Mouse (Mus musculus): Measurements from ENCODE around the gene Mtus2. TPM values are rescaled to one million over a fixed set of nuclear protein-coding genes. Genes with fewer than 3 reads are reported as not detected.
"Not testable (repeated sequence)": the region's sequence is repeated elsewhere in the genome, so short reads cannot be mapped to it uniquely, and the experiment has no call there.

Gene Mtus2
- total RNA-seq, 2 experiments from 2014 or later, result 2.5 to 2.7 TPM

- no peak for DNase-seq (ENCODE audit: low spot score in 2 of 2)
These were observed 150.8 kb downstream of the Mtus2 start for GRCm38 (mm10) chr5:148107890-148108289.

GRCm38 (mm10) chr5:148108314-148108713 is 151.2 kb downstream of the Mtus2 start:
- DNase-seq (ENCODE audit: low spot score in 2 of 2), result no peak

- no peak for DNase-seq (ENCODE audit: low spot score in 2 of 2)
These were observed 158.2 kb downstream of the Mtus2 start for GRCm38 (mm10) chr5:148115207-148115817.

- no peak for DNase-seq (ENCODE audit: low spot score in 2 of 2)
These were observed 167.2 kb downstream of the Mtus2 start for GRCm38 (mm10) chr5:148124354-148124753.

- no peak for DNase-seq (ENCODE audit: low spot score in 2 of 2)
These were observed 173.8 kb downstream of the Mtus2 start for GRCm38 (mm10) chr5:148130691-148131457.

- no peak for DNase-seq (ENCODE audit: low spot score in 2 of 2)
These were observed 174.5 kb downstream of the Mtus2 start for GRCm38 (mm10) chr5:148131458-148132131.

GRCm38 (mm10) chr5:148133448-148134060 is 176.4 kb downstream of the Mtus2 start:
- no peak for DNase-seq (ENCODE audit: low spot score in 2 of 2)

GRCm38 (mm10) chr5:148141662-148142061 is 184.5 kb downstream of the Mtus2 start:
- DNase-seq (ENCODE audit: low spot score in 2 of 2), result no peak

- no peak for DNase-seq (ENCODE audit: low spot score in 2 of 2)
These were observed 189.2 kb downstream of the Mtus2 start for GRCm38 (mm10) chr5:148146200-148146823.

- no peak for DNase-seq (ENCODE audit: low spot score in 2 of 2)
These were observed 194.9 kb downstream of the Mtus2 start for GRCm38 (mm10) chr5:148151894-148152599.

- DNase-seq (ENCODE audit: low spot score in 2 of 2), result no peak
These were observed 195.7 kb downstream of the Mtus2 start for GRCm38 (mm10) chr5:148152600-148153402.

- no peak for DNase-seq (ENCODE audit: low spot score in 2 of 2)
These were observed 196.2 kb downstream of the Mtus2 start for GRCm38 (mm10) chr5:148153403-148153713.

GRCm38 (mm10) chr5:148154727-148155126 is 197.6 kb downstream of the Mtus2 start:
- no peak for DNase-seq (ENCODE audit: low spot score in 2 of 2)

GRCm38 (mm10) chr5:148159328-148159727 is 202.2 kb downstream of the Mtus2 start:
- no peak for DNase-seq (ENCODE audit: low spot score in 2 of 2)

- no peak for DNase-seq (ENCODE audit: low spot score in 2 of 2)
These were observed 203.5 kb downstream of the Mtus2 start for GRCm38 (mm10) chr5:148160529-148161154.

GRCm38 (mm10) chr5:148165111-148165510 is 208.0 kb downstream of the Mtus2 start:
- no peak for DNase-seq (ENCODE audit: low spot score in 2 of 2)

- no peak for DNase-seq (ENCODE audit: low spot score in 2 of 2)
These were observed 218.0 kb downstream of the Mtus2 start for GRCm38 (mm10) chr5:148175091-148175490.

GRCm38 (mm10) chr5:148175742-148176426 is 218.8 kb downstream of the Mtus2 start:
- no peak for DNase-seq (ENCODE audit: low spot score in 2 of 2)

GRCm38 (mm10) chr5:148176539-148176938 is 219.4 kb downstream of the Mtus2 start:
- DNase-seq (ENCODE audit: low spot score in 2 of 2), result not testable (repeated sequence)

Data from adrenal gland, adult 18-20 months (tissue).